Mouse (Mus musculus): ENCODE data around the gene Krtap19-1.

GRCm38 (mm10) chr16:88869311-88869710 is at the start of gene Krtap19-1:
- TF ChIP-seq POLR2A (IDR thresholded peaks at IDR 0.05; ENCODE audit: insufficient read length, low read depth) (no peak), E2F4 (IDR thresholded peaks at IDR 0.05; ENCODE audit: insufficient read depth) (no peak), MAX (IDR thresholded peaks at IDR 0.05; ENCODE audit: low read depth) (no peak), TCF12 (IDR thresholded peaks at IDR 0.05; ENCODE audit: insufficient read depth, poor library complexity, severe bottlenecking) (no peak), MYOG (IDR thresholded peaks at IDR 0.05; ENCODE audit: control insufficient read depth in 1 of 3, insufficient read depth in 1 of 3, insufficient read length in 2 of 3, low read depth in 2 of 3) (no peak), POLR2AphosphoS2 (IDR thresholded peaks at IDR 0.05; ENCODE audit: insufficient read length, low read depth) (no peak)
